Mouse (Mus musculus): ENCODE measurements around the gene Fndc5.

Fndc5 gene

DNA sequence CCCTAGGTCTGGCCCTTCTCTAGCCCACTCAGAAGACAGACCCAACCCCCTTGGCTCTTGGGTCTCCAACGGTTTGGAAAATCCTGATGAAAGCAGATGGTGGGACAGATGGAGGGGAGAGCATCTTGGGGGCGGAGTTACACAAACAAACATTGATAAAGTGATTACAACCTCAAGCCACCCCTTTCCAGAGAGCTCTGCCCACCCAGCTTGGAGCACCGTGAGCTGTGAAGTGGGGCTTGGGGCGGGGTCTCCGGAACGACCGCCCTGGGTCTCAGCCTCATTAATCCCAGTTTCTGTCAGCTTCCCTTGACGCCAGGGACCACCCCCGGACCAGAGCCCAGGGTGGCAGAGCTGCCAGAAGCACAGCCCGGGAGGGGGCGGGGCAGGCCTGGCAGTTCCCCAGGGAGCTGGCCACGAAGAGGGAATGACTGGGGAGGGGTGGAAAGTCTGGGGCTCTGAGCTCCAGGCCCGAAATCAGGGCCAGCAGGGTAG, 12.1 kb upstream of the Fndc5 start:
- DNase-seq (ENCODE audit: low spot score in 2 of 2): no peak

DNA sequence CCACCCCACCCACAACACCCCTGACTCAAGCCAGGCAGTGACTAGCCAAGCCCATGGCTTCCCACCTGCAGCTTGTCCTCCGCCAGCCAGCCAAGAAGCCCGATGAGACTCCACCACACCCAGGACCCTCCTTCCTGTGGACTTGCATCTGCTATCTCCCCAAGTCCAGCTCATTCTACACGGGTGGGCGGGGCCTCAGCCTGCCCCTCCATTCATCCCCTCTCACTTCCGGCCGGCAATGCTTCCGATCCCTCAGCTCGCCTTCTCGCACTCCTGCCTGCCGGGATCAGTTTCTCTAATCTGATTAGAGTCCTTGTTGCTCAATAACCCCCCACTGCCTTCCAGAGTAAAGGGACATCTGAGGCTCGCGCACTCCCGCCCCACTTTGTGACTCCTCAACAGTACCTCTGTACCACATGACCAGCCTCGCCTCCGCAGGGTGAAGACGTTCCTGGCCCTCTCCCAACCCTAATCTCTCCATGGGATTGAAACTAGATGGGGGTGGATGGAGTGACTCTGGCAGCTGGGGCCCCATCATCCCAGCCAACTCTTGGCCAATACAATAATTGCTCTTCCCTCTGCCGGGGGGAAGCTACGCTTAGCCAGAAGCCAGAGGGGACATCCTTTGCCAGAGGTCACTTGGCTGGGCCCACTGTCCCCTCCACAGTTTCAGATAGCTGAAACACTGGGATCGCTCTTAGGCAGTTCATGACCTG, 10.9 kb upstream of the Fndc5 start:
- no peak for DNase-seq (ENCODE audit: low spot score in 2 of 2)

DNA sequence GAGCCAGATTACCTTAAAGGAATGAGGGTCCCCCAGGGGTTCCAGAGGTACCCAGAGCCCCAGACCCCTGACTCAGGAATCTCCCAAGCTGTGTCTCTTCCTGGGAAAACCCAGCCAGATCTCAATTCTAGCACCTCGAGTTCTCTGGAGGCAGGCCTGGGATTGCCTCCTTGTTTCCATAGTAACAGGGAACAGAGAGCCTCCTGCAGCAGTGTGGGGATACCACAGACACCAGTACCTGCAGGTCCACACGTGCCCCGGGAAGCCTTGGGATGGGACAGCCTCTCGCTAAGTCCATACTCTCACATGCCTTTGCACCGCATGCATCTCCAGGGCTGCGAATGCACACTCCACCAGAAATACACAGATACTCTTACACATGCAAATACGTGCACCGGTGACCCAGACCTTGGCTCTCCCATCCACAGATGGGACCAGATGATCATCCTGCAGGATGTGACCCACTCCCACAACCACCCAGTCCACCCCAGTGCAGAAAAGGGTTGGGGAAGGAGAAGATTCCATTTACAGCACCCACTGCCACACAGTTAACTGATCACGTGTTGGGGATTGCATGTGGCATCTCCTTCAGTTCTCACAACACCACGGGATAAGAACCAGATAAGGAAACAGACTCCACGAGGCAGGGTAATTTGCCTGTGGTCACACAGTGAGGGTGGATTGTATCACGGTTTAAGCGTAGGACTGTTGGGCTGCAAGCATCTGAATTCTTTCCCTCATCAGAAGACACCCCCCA, 8.0 kb upstream of the Fndc5 start:
- no peak for DNase-seq (ENCODE audit: low spot score in 2 of 2)

DNA sequence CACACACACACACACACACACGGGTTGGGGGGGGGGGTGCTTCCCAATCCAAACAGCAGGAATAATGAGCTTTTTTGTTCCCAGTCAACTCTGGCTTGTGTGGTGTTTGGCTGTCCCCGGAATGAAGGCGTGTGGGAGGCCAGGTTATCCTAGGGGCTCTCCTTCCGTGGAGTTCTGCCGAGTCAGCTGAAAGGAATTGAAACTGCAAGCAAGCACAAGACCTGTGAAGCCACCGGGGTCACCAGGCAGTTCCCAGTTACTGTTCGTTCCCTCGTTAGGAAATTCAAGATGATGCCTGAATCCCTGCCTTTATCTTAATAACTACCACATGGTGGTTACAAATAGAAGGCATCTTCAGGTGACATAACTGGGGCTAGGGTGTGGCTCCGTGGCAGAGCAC, 7.4 kb upstream of the Fndc5 start:
- no peak for DNase-seq (ENCODE audit: low spot score in 2 of 2)

DNA sequence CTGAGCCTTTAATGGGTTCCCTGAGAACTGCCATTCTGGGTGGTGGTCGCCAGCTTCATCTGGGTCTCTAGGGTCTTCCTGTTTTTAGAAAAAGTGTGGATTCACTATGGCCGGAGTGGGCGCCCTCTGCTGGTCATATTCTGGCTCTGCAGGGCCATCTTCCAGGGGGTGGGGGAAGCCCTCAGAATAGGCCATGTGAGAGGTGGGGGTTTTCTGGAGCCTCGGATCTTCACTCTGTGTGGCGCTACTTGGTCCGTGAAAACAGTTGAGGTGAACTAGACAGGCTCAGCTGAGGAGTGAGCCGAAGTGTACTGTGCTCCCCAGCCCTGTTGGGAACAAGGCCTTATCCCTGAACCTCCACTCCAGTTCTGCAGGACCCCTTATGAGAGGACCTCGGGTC, 6.7 kb upstream of the Fndc5 start:
- DNase-seq (ENCODE audit: low spot score in 2 of 2): peak; percentile 49 to 61

DNA sequence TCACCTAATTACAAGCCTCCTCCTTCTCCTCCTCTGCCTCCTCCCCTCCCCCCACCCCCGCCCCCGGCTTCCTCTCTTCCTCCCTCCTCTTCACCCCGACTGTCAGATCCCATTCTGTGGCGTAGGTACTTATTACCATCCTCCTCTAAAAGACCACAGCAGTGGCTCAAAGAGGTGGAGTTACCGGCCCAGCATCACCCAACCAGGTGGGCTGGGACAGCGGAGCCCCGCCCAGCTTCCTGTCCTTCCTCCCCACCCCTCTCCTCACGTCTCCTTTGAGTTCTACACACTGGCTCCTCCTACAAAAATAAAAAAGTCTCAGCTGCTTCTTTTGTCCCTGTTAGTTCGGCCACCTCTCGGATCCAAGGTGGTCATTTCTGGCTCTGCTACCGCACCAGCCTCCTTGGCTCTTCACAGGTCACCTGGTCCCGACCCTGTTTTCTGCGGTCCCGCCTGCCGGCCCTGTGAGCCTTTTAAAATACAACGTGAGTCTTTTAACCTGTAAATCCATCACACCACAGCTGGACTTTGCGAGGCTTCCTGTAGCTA, 6.0 kb upstream of the Fndc5 start:
- DNase-seq (ENCODE audit: low spot score in 2 of 2): peak; percentile 34 to 44

DNA sequence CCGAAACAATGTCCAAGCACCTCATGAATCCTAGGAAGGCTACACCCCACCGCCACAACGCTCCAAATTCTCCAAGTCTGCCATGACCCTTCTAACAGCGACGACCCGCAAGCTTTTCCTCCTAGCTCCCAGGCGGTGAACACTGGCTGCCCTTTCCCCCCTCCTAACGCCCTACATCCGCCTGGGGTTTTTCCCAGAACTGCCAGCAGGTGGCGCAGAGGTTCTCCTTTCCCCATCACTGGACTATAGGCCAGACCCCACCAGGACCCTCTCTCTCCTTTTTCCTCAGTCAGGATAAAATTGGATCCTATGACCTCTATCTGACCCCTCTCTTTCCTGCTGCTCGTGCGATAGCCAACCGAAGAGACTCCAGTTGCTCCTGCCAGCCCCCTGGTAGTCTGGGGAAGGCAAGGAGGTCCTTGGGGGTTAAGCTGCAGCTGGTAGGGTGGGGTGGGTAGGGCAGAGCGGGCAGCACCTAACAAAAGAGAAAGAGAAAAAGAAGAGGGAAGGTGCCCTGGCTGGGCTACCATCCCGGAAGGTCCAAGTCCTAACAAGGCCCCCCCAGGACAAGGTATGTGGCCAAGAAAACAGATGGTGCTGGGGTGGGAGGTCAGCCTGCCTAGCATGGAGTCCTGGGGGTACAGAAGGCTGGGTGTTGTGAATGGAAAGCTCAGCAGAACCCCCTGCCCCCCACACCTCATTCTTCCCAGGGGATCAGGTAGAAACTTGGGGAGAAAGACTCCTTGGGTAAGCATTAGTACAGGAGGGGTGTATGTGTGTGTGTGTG, 1.8 kb upstream of the Fndc5 start:
- DNase-seq (ENCODE audit: low spot score in 2 of 2): peak; percentile 49 to 66

DNA sequence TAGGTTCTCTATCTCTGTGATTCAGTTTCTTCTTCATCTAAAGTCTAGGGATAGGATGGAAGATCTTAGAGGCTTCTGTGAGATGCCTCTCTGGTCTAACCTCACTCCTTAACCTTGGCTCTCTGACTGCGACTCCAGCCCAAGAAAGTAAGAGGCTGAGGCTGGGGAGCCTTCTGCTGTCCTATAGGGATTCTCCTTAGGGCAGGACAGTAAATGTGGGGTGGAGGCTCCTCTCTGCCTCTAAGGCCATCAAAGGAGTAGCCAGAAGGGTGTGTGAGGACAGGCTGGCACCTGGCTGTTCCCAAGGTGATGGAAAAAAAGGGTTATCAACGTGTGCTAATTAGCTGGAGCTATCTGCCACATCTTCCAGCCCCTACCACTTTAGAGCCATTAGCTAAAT, 1.2 kb upstream of the Fndc5 start:
- no peak for DNase-seq (ENCODE audit: low spot score in 2 of 2)

DNA sequence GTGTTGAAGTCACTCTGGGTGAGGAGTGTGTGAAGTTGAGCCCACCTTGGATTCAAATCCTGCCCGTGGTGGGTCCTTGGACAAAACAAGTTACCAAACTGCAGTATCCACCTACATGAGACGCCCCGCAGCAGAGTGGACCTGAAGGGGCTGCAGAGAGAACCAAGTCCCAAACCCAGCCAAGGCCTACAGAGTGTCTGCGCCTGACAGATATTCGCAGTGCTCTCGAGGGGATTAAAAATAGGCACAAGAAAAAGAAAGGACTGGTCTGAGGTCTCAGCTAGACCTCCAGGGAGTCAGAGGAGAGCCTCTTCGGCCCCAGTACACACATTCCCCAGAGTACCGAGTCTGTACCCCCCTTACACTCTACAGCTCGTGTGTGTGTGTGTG, 615 bp upstream of the Fndc5 start:
- no peak for DNase-seq (ENCODE audit: low spot score in 2 of 2)

DNA sequence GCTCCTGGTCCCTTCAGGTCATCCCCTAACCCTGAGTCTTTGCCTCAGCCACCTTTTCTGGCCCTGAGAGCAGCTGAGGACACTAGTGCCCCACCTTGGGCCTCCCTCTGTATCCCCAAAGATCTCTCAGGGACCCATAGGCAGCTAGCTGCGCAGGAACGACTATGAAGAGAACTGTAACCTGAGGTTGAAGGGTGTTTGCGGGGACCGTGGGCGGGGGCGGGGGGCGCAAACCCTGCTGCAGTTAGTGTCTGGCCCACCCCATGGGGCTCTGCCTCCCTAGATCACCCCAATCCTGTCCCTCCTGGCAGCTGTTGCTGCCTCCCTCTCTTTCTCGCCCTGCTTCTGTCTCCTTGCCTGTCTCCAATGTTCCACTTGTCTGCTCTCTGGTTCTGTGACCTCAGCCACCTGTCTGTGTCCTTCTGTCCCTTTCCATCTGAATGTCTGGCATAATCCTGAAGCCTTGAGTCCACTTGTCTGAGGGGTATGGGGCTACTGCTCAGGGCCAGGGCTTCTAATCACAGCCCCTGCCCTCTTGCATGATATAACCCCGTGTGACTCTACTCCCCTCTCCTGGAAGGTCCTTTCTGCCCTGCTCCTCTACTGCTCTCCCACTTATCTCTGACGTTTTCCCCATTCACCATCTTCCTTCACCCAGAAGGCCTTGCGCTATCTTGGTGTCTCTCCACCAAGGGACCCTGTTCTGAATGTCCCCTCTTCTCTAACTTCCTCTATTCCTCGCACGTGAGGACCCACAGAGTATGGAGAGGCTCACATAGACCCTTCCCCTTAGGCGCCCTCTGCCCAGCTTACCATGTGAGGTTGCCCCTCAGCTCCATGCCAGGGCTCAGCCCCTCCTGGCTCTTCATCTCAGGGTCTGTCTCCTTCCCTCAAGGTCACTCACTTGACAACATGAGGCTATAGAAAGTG, 858 bp downstream of the Fndc5 start:
- no peak for DNase-seq (ENCODE audit: low spot score in 2 of 2)

DNA sequence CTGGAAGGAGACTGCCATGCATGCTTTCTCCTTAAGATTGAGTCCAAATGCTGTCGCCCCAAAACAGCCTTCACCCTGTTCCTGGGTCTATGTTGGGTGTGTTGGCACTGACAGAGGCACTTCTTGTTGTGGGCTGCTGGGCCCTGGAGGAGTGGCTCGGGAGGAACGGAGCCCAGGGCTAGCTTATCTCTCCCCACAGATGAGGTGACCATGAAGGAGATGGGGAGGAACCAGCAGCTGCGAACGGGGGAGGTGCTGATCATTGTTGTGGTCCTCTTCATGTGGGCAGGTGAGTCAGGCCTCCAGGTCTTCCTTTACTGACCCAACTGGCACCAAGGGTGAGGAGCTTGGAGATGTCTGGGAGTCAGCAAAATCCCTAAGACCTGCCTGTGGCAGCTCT, 2.8 kb downstream of the Fndc5 start:
- DNase-seq (ENCODE audit: low spot score in 2 of 2): no peak

DNA sequence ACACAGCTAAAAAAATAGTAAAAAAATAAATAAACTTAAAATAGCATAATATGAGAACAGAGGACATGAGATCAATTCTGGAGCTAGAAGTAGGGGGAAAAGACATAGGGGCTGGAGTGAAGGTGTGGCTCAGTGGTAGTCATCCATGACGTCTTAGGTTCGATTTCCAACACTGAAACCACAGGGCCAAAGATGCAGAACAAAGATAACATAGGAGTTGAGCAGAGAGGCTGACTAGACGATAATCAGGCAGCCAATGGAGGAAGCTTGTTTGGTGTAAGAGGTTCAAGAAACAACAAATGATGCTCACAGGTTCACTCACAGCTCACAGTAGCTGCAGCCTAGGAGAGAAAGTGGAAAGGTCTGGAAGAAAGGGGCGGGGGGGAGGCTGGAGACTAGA, 4.0 kb downstream of the Fndc5 start:
- no peak for DNase-seq (ENCODE audit: low spot score in 2 of 2)

DNA sequence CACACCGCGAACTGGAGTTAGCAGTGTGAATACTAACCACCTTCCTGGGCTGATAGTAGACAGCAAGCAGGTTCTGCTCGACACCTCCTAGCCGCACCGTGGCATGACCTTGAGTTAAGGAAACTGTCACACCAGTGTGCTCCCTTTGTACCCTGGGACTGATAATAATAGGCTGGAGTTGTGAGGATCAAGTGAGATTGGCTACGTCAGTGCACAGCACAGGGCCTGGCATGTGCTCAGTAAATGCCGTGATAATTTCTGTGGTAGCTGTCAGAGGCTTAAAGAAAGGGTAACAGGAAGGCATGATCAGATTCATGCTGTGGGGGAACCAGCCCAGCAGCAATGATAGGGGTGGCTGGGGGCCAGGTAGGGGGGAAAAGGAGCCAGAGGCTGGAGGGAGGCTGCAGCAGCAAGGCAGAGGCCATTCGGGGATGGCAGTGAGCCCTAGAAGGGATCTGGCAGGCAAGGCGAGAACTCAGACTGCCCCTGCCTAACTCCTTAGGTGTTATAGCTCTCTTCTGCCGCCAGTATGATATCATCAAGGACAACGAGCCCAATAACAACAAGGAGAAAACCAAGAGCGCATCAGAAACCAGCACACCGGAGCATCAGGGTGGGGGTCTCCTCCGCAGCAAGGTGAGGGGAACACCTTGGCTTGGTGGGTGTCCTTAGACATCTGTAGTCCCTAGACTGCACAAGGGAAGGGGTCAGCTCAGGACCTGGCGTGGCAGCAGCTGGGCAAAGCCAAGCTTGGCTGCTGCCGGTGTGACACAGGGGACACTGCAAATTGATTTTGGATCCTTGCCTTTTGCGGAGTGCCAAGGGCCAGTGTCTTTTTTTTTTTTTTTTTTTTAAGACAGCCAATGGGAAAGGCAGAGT, 5.0 kb downstream of the Fndc5 start:
- DNase-seq (ENCODE audit: low spot score in 2 of 2): no peak

DNA sequence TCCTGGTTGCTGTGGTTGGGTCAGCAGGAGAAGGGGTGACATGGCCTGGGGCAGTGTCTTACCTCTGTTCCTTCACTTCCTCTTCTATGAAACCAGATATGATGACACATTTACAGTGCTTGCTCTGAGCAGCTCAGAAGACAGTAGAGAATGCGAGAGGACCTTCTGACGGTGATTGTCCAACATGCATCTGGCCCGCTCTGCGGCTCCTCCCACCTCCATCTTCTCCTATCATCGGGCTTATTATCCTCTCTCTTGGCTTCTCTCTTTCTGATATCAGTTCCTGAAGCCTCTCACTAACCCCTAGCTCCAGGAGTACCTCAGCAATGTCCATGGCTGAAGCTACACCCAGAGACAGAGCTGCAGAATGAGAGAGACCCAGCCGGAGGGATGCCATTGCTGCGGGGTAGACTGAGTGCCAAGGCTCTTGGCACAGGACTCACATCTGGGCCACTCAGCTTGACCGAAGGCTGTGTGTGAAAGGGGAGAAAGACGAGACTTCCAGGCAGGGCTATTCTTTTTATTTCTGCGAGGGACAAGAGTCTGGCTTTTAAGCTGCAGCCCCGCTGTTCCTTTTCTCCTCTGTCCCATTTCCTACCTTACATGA, 5.7 kb downstream of the Fndc5 start:
- DNase-seq (ENCODE audit: low spot score in 2 of 2): no peak

DNA sequence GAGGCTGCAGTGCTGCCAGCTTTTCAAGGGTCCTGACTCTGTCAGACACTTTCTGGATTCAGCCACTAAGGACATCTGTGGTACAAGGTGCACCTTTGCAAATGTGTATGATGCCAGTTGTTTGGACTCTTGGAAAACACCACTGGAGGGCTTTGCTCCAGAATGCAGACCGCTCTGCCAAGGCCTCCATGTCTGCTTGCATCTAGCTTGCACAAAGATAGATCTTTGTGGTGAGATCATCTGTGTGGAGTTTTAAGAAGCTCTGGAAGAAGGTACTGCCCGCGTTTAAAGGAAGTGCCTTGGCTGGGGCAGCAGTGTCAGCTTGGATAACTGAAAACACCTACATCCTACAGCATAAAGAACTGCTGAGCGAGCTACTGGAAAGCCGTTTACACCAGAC, 6.7 kb downstream of the Fndc5 start:
- no peak for DNase-seq (ENCODE audit: low spot score in 2 of 2)

DNA sequence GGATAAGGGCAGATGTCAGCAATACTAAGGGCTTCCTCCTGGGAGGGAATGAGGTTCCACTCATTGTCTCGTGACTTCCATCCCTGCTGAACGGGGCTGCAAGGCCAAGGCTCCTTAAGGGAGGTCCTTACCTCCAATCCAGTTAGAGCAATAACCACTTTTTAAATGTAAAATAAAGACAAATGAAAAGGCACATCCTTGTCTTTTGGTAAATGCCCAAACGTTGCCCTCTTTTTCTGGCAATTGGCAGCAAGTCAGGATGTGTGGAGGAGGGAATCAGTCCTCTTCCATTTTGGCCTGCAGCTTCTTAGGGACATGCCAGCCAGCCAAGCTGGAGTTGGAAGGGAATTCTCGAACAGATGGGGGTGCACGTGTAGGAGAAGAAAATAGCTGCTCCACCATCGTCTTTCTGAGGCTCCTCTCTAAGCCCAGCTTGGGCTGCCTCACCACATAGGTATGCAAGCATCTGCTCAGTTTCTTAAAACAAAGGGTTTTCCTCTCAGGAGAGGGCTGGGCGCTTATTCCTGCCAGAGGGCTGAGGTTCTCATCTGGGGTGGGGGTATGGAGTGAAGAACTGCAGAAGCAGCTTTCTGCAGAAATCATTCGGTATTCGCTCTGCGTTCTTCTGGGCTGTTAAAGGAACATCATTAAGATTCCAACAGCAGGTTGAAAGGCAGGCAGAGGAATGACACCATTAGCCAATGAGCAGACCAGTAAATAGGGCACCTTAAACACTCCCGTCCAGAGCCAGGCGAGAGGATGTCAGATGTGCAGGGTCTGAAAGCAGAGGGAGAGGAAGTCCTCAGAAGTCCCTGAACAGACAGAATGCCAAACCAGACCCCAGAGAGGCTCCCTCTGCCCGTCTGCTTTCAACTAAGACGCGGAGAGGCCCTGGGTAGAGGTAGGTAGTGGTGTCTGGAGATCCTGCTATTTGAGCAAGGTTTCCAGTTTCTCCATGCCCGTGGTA, 7.9 kb downstream of the Fndc5 start:
- DNase-seq (ENCODE audit: low spot score in 2 of 2): no peak

DNA sequence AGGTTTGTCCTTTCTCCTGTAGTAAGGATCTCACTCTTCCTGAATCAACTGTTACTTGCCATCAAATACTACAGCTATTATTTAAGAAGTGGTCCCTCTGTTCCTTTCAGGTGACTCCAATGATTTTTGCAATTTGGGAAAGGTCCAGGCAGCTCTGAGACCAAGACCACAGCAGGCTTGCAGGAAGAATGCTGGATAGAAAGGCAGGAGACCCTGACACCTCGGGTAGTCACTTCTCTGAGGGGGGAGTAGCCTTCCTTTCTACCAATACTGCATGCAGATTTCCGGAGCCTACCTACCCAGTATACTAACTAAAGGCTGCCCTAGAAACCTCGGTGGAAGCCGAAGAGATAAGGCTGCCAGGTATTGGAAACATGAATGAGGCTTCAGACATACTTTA, 8.6 kb downstream of the Fndc5 start:
- DNase-seq (ENCODE audit: low spot score in 2 of 2): no peak

DNA sequence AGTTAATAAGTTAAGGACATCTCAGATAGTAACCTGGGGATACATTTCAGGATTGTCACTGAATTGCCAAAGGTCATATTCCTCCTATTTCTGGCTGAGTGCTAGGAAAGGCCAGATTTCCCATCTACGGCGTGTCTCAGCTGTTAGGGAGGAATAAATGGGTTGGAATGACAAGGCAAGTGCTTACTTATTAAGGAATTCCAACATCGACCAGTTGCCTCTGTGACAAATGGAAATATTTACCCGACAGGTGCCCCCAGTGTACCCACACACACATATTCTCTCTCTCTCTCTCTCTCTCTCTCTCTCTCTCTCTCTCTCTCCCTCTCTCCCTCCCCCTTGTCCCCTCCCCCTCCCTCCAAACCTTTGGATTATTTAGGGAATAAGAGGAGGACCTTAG, 9.1 kb downstream of the Fndc5 start:
- no peak for DNase-seq (ENCODE audit: low spot score in 2 of 2)

DNA sequence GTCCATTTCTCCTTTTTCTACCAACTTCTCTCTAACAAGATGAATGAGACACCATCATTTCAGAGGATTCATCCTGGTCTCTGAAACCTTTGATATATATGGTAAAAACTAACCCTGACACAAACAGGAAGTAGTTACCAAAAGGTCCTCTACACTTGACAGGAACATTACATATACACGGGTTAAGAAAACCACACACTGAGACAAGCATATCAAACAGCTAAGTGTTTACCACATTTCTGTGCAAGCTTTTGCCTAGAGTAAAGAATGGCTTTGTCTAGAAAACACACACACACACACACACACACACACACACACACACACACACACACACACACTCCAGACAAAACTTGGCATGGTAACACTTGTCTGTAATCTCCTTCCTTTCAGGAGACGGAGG, 9.6 kb downstream of the Fndc5 start:
- no peak for DNase-seq (ENCODE audit: low spot score in 2 of 2)
